Mouse (Mus musculus) urinary bladder, postnatal 36 days (tissue): Measurements from ENCODE around the gene Nyap1.
"Not testable (repeated sequence)": the region's sequence is repeated elsewhere in the genome, so short reads cannot be mapped to it uniquely, and the experiment has no call there.

Experiments
- DNase-seq, 2 experiments: peaks; one replicate each; pipeline ENCODE4 v3.0.0; 2022; ENCODE audit warnings: low spot score in 2 of 2, mixed read lengths in 1 of 2

Nyap1 gene

DNA sequence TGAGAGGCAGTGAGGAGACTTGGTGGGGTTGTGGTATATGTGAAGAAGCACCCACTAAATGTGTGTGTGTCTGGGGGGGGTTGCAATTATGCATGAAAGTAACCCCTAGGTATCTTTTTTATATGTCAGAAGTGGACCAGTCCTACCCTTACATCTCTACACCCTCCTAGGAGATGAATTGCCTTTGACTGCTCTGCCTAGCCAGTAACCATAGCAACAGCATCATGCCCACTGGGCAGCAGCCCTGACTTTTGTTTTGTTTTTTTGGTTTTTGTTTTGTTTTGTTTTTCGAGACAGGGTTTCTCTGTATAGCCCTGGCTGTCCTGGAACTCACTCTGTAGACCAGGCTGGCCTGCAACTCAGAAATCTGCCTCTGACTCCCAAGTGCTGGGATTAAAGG is 27.1 kb upstream of the Nyap1 start:
- DNase-seq: no peak

GRCm38 (mm10) chr5:137766270-137766669 is 24.9 kb upstream of the Nyap1 start:
- no peak for DNase-seq

- no peak for DNase-seq
Measured at GRCm38 (mm10) chr5:137764609-137765340, 23.4 kb upstream of the Nyap1 start.

GRCm38 (mm10) chr5:137759971-137760412 is 18.6 kb upstream of the Nyap1 start:
- DNase-seq: peak; percentile 64 to 85

- DNase-seq: no peak
Measured at GRCm38 (mm10) chr5:137758921-137759534, 17.6 kb upstream of the Nyap1 start.

DNA sequence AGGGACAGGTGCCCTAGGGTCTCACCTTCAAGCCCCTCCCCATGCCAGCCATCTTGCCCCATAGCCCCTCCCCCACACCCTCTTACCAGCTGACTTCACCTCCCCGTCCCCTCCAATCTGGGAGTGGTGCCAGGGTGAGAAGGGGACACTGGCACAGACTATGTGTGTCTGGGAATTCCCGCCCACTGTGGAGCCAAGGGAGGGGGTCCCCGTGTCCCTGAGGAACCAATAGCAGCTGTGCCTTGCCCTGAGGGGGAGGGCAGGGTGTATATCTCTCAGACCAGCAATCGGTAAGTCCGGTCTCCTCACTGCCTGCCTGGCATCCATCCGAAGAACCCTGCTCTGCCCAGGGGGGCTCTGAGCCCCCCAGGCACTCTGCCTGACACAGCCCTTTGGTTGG is 16.5 kb upstream of the Nyap1 start:
- DNase-seq: no peak

- DNase-seq: peak; percentile 72 to 84
Measured at GRCm38 (mm10) chr5:137756882-137757661, 15.7 kb upstream of the Nyap1 start.

GRCm38 (mm10) chr5:137756106-137756505 is 14.7 kb upstream of the Nyap1 start:
- DNase-seq: no peak

DNA sequence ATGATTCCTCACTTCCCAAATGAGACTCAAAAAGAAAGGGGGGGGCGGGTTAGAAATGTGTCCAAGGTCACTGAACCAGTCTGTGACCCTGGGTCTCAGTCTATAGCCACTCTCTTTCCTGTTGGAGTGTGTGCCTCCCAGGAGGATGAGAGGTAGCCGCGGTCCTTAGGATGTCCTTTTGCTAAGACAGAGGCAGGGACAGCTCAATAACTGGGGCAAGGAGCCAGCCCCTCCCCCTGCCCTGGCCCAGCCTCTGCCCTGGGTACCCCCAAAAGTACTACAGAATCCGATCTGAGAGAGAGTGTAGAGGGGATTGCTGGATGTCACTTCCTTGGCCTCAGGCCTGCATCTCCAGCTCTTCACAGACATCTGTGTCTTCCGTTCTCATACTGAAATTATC is 14.0 kb upstream of the Nyap1 start:
- DNase-seq: no peak

DNA sequence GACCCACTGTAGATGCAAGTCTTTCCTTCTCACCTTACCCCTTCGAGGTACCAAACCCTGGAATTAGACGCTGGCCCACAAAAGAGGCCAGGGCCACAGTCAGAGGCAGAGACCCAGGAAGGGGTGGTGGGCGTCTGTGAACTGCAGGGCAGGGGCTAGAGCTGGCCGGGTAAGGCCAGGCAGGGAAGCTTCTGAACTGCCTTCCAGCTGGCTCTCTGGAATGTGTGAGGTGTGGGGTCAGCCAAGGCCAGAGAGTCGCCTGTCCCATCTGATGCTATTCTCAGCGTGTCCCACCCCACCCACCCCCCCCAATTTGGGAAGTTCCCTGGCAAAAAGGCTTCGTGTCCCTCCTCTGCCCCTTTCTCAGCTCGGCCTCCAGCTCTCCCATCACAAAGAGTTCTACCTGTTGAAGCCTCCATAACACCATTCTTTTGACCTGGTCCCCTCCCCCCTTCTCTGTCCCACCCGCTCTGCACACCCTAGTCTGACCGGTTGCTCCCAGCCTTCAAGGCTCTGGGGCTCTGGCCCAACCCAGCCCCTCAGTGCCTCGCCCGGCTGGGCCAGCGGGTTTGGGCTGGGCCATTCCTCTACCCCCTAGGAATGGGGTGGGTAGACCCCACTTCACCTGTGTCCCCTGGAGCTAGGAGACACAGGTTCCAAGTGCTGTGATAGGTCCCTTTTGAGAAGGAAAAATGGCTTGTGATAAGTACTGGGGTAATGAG is 11.9 kb upstream of the Nyap1 start:
- DNase-seq: peak in 1 of 2 experiments; percentile 35

DNA sequence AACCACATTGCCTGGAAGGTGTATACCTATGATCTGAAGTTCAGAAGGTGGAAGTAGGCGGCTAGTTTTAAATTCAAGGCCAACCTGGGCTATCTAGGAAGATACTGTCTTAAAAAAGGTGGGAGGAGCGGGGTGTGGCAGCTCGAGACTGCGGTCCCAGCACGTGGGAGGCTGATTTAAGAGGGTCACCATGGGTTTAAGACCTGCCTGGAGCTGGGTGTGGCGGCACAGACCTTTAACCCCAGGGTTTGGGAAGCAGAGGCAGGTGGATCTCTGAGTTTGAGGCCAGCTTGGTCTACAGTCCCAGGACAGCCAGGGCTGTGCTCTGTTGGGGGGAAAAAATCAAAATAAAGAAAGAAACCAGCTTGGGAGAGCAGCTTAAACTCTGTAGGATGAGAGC is 10.6 kb upstream of the Nyap1 start:
- no peak for DNase-seq

DNA sequence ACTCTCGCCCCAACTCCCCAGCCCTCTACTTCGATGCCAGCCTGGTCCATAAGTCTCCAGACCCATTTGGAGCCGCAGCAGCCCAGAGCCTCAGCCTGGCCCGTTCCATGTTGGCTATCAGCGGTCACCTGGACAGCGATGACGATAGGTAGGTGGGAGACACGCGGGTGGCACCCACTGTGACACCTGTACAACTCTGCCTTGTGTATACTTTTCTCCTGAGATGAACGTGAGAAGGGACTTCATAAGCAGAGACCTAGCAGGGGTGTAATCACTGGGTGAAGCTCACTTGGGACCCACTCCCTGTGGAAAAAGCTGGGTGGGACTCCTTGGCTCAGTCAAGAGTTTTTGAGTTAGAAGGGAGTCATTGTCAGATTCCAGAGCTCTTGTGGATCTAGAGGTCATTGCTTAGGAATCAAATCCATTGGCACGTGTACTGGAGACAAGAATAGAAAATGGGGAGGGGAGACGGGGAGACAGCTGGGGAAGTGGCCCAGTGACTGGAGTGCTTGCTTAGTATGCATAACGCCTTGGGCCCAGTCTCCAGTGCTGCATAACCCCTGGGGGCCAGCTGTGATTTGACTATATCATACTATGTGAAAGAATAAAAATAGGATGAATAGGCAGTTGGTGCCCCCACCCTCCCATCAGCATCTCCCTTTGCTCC is 9.9 kb upstream of the Nyap1 start:
- no peak for DNase-seq

- not testable (repeated sequence) for DNase-seq
Measured at GRCm38 (mm10) chr5:137750212-137750611, 8.8 kb upstream of the Nyap1 start.

DNA sequence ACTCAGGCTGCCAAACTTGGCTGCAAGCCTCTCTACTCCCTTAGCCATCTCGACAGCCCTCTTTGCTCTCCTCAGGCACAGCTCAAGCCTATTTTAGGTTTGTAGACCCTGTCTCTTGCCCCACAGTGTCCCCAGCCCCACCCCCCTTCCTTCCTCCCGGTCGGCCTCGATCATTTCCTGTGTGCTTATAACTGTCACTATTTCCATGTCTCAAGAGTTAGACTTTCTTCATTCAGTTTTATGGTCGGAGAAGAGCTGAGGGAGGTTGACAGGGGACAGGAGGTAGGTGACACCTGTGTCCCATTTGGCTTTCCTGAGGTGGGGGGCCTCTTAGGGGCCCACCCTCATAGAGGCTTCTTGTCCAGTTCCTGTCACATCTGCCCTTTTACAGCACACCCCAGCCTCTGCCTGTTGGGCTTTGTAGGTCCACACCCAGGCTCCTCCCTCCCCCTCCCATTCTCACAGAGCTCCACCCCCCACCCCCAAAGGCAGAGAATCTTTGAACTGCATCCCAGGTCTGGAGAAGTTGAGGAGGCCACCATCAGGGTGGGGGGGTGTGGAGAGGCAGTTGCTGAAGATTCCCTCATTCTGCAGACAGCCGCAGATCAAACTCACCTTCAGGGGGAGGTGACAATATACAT is 7.9 kb upstream of the Nyap1 start:
- no peak for DNase-seq

GRCm38 (mm10) chr5:137748130-137748770 is 6.8 kb upstream of the Nyap1 start:
- no peak for DNase-seq

GRCm38 (mm10) chr5:137747326-137747961 is 6.0 kb upstream of the Nyap1 start:
- peak in 1 of 2 experiments; percentile 50 for DNase-seq

- DNase-seq: peak in 1 of 2 experiments; percentile 31
Measured at GRCm38 (mm10) chr5:137746851-137747325, 5.5 kb upstream of the Nyap1 start.

GRCm38 (mm10) chr5:137746282-137746850 is 5.0 kb upstream of the Nyap1 start:
- DNase-seq: peak; percentile 52 to 69
